Mouse (Mus musculus): ENCODE data around the gene 9230104L09Rik.

DNA sequence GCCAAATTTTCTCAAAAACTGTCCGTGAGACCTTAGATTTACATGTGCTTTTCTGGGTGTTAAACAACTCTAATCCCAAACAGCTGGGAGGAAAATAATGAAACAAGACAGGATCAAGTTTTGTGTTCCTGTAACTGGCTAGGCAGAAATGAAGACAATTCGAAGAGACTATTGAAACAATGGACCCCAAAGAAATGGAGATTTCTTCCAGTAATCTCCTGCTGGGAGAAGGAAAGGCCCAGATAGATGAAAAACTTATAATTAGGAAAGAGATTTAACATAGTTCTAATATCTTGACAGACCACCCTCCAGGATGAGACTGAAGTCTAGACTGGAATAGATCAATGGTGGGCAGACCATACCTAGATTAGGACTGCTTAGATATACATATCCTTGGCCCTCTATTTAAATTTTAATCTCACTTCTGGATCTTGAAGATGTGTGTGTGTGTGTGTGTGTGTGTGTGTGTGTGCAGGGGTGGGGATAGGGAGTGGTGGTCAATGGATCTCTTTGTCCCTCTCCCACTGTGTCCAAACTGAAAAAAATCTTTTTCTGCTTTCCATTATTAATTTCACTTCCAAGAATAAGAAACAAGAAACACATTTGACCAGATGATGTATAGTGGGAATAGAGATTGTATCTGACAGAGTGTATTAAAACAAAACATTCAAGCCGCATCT is 24.6 kb upstream of the 9230104L09Rik start:
- TF ChIP-seq CTCF (IDR thresholded peaks at IDR 0.05; ENCODE audit: low read depth) (no peak), EP300 (IDR thresholded peaks at IDR 0.05; ENCODE audit: low read depth) (no peak)
